Mouse (Mus musculus): ENCODE measurements around the gene Sipa1l1.

Gene Sipa1l1

GRCm38 (mm10) chr12:82334550-82334949, 165.4 kb downstream of the Sipa1l1 start:
- DNase-seq (ENCODE audit: low read depth, low spot score), result no peak

- no peak for DNase-seq (ENCODE audit: low read depth, low spot score)
Observed at GRCm38 (mm10) chr12:82335095-82335494, 166.0 kb downstream of the Sipa1l1 start.

GRCm38 (mm10) chr12:82338550-82338949, 169.4 kb downstream of the Sipa1l1 start:
- no peak for DNase-seq (ENCODE audit: low read depth, low spot score)

- DNase-seq (ENCODE audit: low read depth, low spot score), result no peak
Observed at GRCm38 (mm10) chr12:82339221-82339861, 170.2 kb downstream of the Sipa1l1 start.

- DNase-seq (ENCODE audit: low read depth, low spot score), result no peak
Observed at GRCm38 (mm10) chr12:82340196-82340918, 171.2 kb downstream of the Sipa1l1 start.

GRCm38 (mm10) chr12:82341181-82341580, 172.1 kb downstream of the Sipa1l1 start:
- DNase-seq (ENCODE audit: low read depth, low spot score), result no peak

GRCm38 (mm10) chr12:82341696-82342095, 172.6 kb downstream of the Sipa1l1 start:
- no peak for DNase-seq (ENCODE audit: low read depth, low spot score)

- DNase-seq (ENCODE audit: low read depth, low spot score), result no peak
Observed at GRCm38 (mm10) chr12:82350082-82350481, 181.0 kb downstream of the Sipa1l1 start.

- no peak for DNase-seq (ENCODE audit: low read depth, low spot score)
Observed at GRCm38 (mm10) chr12:82350891-82351290, 181.8 kb downstream of the Sipa1l1 start.

GRCm38 (mm10) chr12:82353660-82354059, 184.5 kb downstream of the Sipa1l1 start:
- no peak for DNase-seq (ENCODE audit: low read depth, low spot score)

GRCm38 (mm10) chr12:82355419-82356149, 186.5 kb downstream of the Sipa1l1 start:
- no peak for DNase-seq (ENCODE audit: low read depth, low spot score)

GRCm38 (mm10) chr12:82356476-82356875, 187.4 kb downstream of the Sipa1l1 start:
- DNase-seq (ENCODE audit: low read depth, low spot score), result no peak

- DNase-seq (ENCODE audit: low read depth, low spot score), result no peak
Observed at GRCm38 (mm10) chr12:82357431-82357830, 188.3 kb downstream of the Sipa1l1 start.

GRCm38 (mm10) chr12:82362796-82363195, 193.7 kb downstream of the Sipa1l1 start:
- DNase-seq (ENCODE audit: low read depth, low spot score), result no peak

- DNase-seq (ENCODE audit: low read depth, low spot score), result no peak
Observed at GRCm38 (mm10) chr12:82364186-82364585, 195.1 kb downstream of the Sipa1l1 start.

- no peak for DNase-seq (ENCODE audit: low read depth, low spot score)
Observed at GRCm38 (mm10) chr12:82365276-82365875, 196.3 kb downstream of the Sipa1l1 start.

GRCm38 (mm10) chr12:82366754-82367153, 197.6 kb downstream of the Sipa1l1 start:
- no peak for DNase-seq (ENCODE audit: low read depth, low spot score)

GRCm38 (mm10) chr12:82367345-82367744, 198.2 kb downstream of the Sipa1l1 start:
- DNase-seq (ENCODE audit: low read depth, low spot score), result no peak

- DNase-seq (ENCODE audit: low read depth, low spot score), result no peak
Observed at GRCm38 (mm10) chr12:82367986-82368385, 198.9 kb downstream of the Sipa1l1 start.

- DNase-seq (ENCODE audit: low read depth, low spot score), result no peak
Observed at GRCm38 (mm10) chr12:82369402-82370160, 200.5 kb downstream of the Sipa1l1 start.

GRCm38 (mm10) chr12:82371266-82371665, 202.1 kb downstream of the Sipa1l1 start:
- DNase-seq (ENCODE audit: low read depth, low spot score), result no peak

Data from skeletal muscle tissue, adult 2 months (tissue).